Mouse (Mus musculus) bone marrow macrophage, adult 2 months (primary cell): ENCODE results near the gene BC049730. TPM values are rescaled to one million over a fixed set of nuclear protein-coding genes. Genes with fewer than 3 reads are reported as not detected.
"Not testable (repeated sequence)": the region's sequence is repeated elsewhere in the genome, so short reads cannot be mapped to it uniquely, and the experiment has no call there.

ENCODE experiments used
- H3K27ac ChIP-seq: 2 replicates; pipeline ENCODE4 v1.5.1; 2012; ENCODE audit warnings: low read depth, low read length; ENCODE audit not compliant: insufficient read depth
- H3K4me1 ChIP-seq: 2 replicates; pipeline ENCODE4 v1.6.1; 2012; ENCODE audit warnings: low read length; ENCODE audit not compliant: control insufficient read depth, insufficient read depth
- H3K4me3 ChIP-seq: 2 replicates; pipeline ENCODE4 v1.5.1; 2012; ENCODE audit warnings: mild to moderate bottlenecking, low read length, moderate library complexity; ENCODE audit not compliant: insufficient read depth
- CTCF ChIP-seq: IDR thresholded peaks from 2 replicates; pipeline ENCODE4 v1.5.1; 2012; ENCODE audit warnings: low read depth, mild to moderate bottlenecking, low read length, moderate library complexity
- POLR2A ChIP-seq: IDR thresholded peaks from 2 replicates; pipeline ENCODE4 v1.6.1; 2012; ENCODE audit warnings: mild to moderate bottlenecking, low read depth, low read length, borderline replicate concordance
- polyA plus RNA-seq: library from polyadenylated mRNA; stranded (reverse); fragments of >200 nt; gene quantifications from 2 replicates; pipeline ENCODE4 v1.2.4, GENCODE M21; 2012; ENCODE audit not compliant: missing spikeins, insufficient read depth, insufficient read length

Gene BC049730
- polyA plus RNA-seq: not detected in 2 replicates

DNA sequence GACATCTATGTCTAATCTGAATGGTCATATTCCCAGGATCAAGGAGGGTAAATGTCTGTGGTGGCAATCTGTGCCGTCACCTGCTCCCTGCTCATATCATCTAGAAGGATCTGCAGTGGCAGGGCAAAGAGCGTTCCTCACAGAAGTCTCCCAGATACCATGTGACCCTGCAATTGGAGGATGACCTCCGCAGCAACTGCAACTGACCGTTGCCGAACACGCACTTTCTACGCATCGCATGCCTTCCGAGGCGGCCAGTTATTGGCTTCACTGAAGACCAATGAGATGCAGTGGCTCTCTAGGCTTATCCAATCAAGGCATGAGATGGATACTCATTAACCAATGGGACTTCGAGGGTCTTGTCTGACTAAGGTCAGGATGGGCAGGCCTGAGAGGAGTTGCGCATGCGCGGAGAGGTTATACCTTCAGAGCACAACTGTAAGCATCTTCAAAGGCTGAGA lies at the start of gene BC049730:
TSS of gene BC049730 (plus strand) at position 411 of the 461 bp plus-strand sequence.
- TF ChIP-seq POLR2A (no peak), CTCF (no peak)
- H3K27ac ChIP-seq: no peak within 1 kb of the TSS
- H3K4me1 ChIP-seq: no peaks in the 10 kb centered on the region
- H3K4me3 ChIP-seq: no peak within 1 kb of the TSS

GRCm38 (mm10) chr7:24659737-24660357 lies 49.2 kb upstream of the BC049730 start:
- Histone ChIP-seq H3K4me3 (no peak overlapping the region), H3K27ac (no peak overlapping the region), H3K4me1 (peaks cover 14% of the 10 kb centered on the region)
- TF ChIP-seq CTCF: no peak
- no peak for TF ChIP-seq POLR2A

GRCm38 (mm10) chr7:24661118-24661904 lies 47.7 kb upstream of the BC049730 start:
- TF ChIP-seq CTCF: no peak
- no peak for TF ChIP-seq POLR2A
- Histone ChIP-seq H3K27ac (peak overlapping the region; percentile 53), H3K4me1 (peaks cover 14% of the 10 kb centered on the region), H3K4me3 (peak overlapping the region; percentile 39)

- Histone ChIP-seq H3K27ac (no peak overlapping the region), H3K4me1 (peaks cover 14% of the 10 kb centered on the region), H3K4me3 (no peak overlapping the region)
- TF ChIP-seq CTCF (peak; percentile 83), POLR2A (no peak)
Measured at GRCm38 (mm10) chr7:24662575-24662974, 46.5 kb upstream of the BC049730 start.

GRCm38 (mm10) chr7:24664301-24664700 lies 44.7 kb upstream of the BC049730 start:
- no peak for TF ChIP-seq CTCF
- TF ChIP-seq POLR2A: no peak
- Histone ChIP-seq H3K27ac (no peak overlapping the region), H3K4me1 (peaks cover 14% of the 10 kb centered on the region), H3K4me3 (no peak overlapping the region)

- no peak for TF ChIP-seq CTCF
- no peak for TF ChIP-seq POLR2A
- no peak overlapping the region for H3K27ac ChIP-seq
- H3K4me3 ChIP-seq: no peak overlapping the region
- H3K4me1 ChIP-seq: peaks cover 14% of the 10 kb centered on the region
Measured at GRCm38 (mm10) chr7:24664959-24665358, 44.1 kb upstream of the BC049730 start.

- Histone ChIP-seq H3K4me3 (no peak overlapping the region), H3K4me1 (no peaks in the 10 kb centered on the region), H3K27ac (no peak overlapping the region)
- TF ChIP-seq POLR2A (no peak), CTCF (no peak)
Measured at GRCm38 (mm10) chr7:24671944-24672439, 37.0 kb upstream of the BC049730 start.

DNA sequence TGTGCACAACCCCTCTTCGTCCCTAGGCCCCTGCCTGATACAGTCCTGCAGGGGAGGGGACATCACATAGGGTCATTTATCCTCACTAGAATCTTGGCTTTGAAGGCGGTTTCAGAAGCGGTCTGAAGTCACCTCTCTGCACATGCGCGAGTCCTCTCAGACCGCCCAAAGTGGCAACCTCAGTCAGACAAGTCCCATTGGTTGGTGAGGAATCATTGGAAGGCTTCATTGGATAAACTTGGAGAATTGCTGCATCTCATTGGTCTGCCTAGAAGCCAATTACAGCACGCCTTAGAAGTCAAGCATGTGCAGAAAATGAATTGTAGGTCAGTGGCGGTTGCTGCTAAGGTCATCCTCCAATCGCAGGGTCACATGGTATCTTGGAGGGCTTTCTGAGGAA lies 32.5 kb upstream of the BC049730 start, which contains the start of gene Tex101:
TSS of gene Tex101 (minus strand) at position 101 of the 400 bp plus-strand sequence.
- H3K27ac ChIP-seq: no peak within 1 kb of the TSS

GRCm38 (mm10) chr7:24684121-24684520 lies 24.9 kb upstream of the BC049730 start:
- not testable (repeated sequence) for H3K4me1 ChIP-seq, H3K27ac ChIP-seq, H3K4me3 ChIP-seq
- TF ChIP-seq CTCF: peak; percentile 27; the same call in 1 of the 2 replicates

More for the DNA sequence above, 32.5 kb upstream of the BC049730 start, which contains the start of gene Tex101:
- no peaks in the 10 kb centered on the region for H3K4me1 ChIP-seq
- H3K4me3 ChIP-seq: no peak within 1 kb of the TSS
- TF ChIP-seq POLR2A (no peak), CTCF (no peak)

GRCm38 (mm10) chr7:24687519-24687918 lies 21.5 kb upstream of the BC049730 start:
- not testable (repeated sequence) for H3K4me3 ChIP-seq, H3K4me1 ChIP-seq, H3K27ac ChIP-seq

DNA sequence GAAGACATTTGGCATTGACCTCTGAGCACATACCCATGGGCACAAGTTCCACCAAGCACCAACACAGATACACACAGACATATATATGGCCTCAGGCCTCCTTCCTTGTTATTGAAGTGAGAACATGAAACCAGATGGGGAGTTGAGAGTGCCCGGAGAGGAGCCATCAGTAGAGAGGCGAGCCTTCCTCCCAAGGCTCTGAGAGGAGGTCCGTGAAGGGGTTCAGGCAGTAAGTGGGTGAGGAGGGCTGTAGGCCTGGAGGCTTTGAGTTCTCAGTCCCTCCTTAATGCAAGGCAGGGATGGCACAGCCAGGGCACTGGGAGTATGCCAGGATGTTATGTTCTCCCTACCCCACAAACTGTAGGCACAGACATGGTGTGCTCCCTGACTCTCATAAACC lies 16.3 kb upstream of the BC049730 start:
- not testable (repeated sequence) for H3K4me1 ChIP-seq, H3K27ac ChIP-seq, H3K4me3 ChIP-seq

GRCm38 (mm10) chr7:24697891-24698290 lies 11.2 kb upstream of the BC049730 start:
- not testable (repeated sequence) for H3K4me3 ChIP-seq, H3K4me1 ChIP-seq, H3K27ac ChIP-seq

DNA sequence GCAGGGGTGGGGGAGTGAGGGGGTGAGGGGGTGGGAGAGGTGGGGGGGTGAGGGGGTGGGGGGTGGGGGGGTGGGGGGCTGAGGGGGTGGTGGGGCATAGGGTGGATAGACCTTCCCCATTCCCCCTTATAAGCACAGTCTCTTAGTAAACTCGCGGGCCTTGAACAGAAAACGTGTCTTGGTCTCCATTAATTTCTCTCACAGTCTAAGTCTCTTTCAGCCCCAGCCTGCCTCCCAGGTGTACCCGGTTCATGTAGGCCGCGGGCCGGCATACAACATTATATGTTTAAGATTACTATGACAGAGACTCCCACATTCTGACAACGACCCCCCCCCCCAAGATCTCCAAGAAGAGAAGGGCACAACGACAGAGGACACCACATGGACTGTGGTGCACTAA lies 6.2 kb upstream of the BC049730 start:
- not testable (repeated sequence) for H3K4me3 ChIP-seq, H3K27ac ChIP-seq

More for the DNA sequence above, 6.2 kb upstream of the BC049730 start:
- not testable (repeated sequence) for H3K4me1 ChIP-seq
